Mouse (Mus musculus) urinary bladder, postnatal 0 days (tissue): ENCODE measurements around the gene Ap4e1. TPM values are rescaled to one million over a fixed set of nuclear protein-coding genes. Genes with fewer than 3 reads are reported as not detected.

Experiments
- microRNA-seq: library from miRNA; unstranded; fragments of <30 nt; microRNA quantifications from one replicate; pipeline ENCODE4, GENCODE M21; 2016
- polyA plus RNA-seq: library from polyadenylated mRNA; unstranded; fragments of >200 nt; fragmentation: Nextera tagmentation; extraction: Ambion mirVana; gene quantifications from 2 replicates; pipeline ENCODE4 v1.2.1, GENCODE M21; 2015

Ap4e1 gene
- 5.7 and 6.8 TPM in 2 replicates for polyA plus RNA-seq

DNA sequence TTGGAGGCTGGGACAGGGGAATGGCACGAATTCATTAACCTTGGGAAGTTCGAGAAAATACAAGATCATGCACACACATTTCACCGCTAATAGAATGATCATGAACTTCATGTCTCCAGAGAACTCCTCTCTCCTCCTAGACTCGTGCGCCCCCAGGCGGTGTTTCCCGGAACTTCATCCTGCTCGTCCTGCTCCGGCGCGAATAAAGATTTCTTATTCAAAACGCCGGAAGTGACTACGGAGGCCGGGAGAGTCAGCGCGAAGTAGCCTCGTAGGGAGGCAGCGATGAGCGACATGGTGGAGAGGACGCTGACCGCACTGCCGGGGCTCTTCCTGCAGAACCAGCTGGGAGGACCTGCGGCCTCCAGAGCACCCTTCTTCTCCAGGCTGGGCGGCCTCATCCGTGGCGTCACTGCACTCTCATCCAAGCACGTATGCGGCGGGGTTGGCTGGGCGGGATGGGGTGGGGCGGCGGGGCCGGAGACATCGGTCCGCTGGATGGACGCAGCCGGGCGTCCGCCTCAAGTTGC, at the start of gene Ap4e1:
Gene Ap4e1 (plus strand): TSS at position 249 of the 530 bp plus-strand sequence.

DNA sequence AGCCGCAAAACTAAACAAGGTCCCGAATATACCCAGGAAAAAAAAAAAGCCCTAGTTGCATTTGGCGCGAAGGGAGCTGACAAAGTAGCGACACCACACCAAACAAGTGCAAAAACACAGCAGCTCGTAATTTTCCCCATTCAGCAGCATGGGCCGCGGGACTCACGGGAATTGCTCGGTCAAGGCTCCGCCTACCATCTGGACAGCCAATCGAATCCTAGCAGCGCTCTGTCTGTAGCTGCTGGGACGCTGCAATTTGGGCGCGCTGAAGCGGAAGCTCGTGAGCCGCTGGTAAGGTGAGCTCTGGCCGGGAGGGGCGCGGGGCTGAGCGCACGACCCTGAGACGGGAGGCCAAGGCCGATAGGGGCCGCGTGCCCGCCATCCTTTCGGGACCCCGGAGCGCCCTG, 61.9 kb downstream of the Ap4e1 start, which contains the start of gene Blvra:
Gene Blvra (plus strand): TSS at position 231 of the 407 bp plus-strand sequence.

Small RNA genes within 50 kb of the gene (microRNA-seq; reads per million reads assigned to microRNA genes)
- gene Gm24081: not detected

Other genes with a start within 250 kb of the Ap4e1 start
- 1.3 and 1.8 TPM in 2 replicates for gene Usp50, start 225.2 kb upstream of the Ap4e1 start, polyA plus RNA-seq
- 22.0 and 24.3 TPM in 2 replicates for gene Trpm7, start 132.5 kb upstream of the Ap4e1 start, polyA plus RNA-seq
- 65.0 and 73.5 TPM in 2 replicates for gene Sppl2a, start 75.5 kb upstream of the Ap4e1 start, polyA plus RNA-seq
- 113 and 119 TPM in 2 replicates for gene Blvra, start 61.9 kb downstream of the Ap4e1 start, polyA plus RNA-seq
- 11.2 and 18.5 TPM in 2 replicates for gene Ncaph, start 125.2 kb downstream of the Ap4e1 start, polyA plus RNA-seq
- 28.4 TPM in 2 replicates for gene Itpripl1, start 134.7 kb downstream of the Ap4e1 start, polyA plus RNA-seq
- 2.3 and 2.7 TPM in 2 replicates for gene 1810024B03Rik, start 199.6 kb downstream of the Ap4e1 start, polyA plus RNA-seq
- 18.9 and 19.8 TPM in 2 replicates for gene Snrnp200, start 199.7 kb downstream of the Ap4e1 start, polyA plus RNA-seq
- 36.1 and 42.2 TPM in 2 replicates for gene Ciao1, start 239.1 kb downstream of the Ap4e1 start, polyA plus RNA-seq
- gene Tmem127, start 239.2 kb downstream of the Ap4e1 start, polyA plus RNA-seq: 24.2 and 24.4 TPM in 2 replicates